Mouse (Mus musculus) liver, postnatal 0 days (tissue): ENCODE results near the gene Fut1. TPM values are rescaled to one million over a fixed set of nuclear protein-coding genes. Genes with fewer than 3 reads are reported as not detected.

ENCODE experiments used
- ATAC-seq: fragments of 200-750 bp; cut with Nextera tagmentation; 2 replicates; pipeline ENCODE4 v1.8.0; 2017; ENCODE audit warnings: mild to moderate bottlenecking, moderate library complexity
- DNase-seq: peaks from one replicate; pipeline ENCODE4 v3.0.0-alpha.2; 2016
- H3K27ac ChIP-seq: fragments of 300-500 bp; sonication (generic); 2 replicates; pipeline ENCODE4 v1.5.1; 2014; ENCODE audit warnings: antibody characterized with exemption, moderate library complexity, mild to moderate bottlenecking, low read depth
- H3K27me3 ChIP-seq: fragments of 300-500 bp; sonication (generic); 2 replicates; pipeline ENCODE4 v1.6.1; 2014; ENCODE audit warnings: low read length, control low read depth, mixed read lengths; ENCODE audit not compliant: insufficient read depth
- H3K36me3 ChIP-seq: fragments of 300-500 bp; sonication (generic); replicated peaks from 2 replicates; pipeline ENCODE4 v1.6.1; 2014; ENCODE audit warnings: mild to moderate bottlenecking, control low read depth, low read length, moderate library complexity, mixed read lengths; ENCODE audit not compliant: insufficient read depth
- H3K4me1 ChIP-seq: fragments of 300-500 bp; sonication (generic); 2 replicates; pipeline ENCODE4 v1.6.1; 2014; ENCODE audit warnings: antibody characterized with exemption, mild to moderate bottlenecking, control low read depth; ENCODE audit not compliant: insufficient read depth
- H3K4me2 ChIP-seq: fragments of 300-500 bp; sonication (generic); 2 replicates; pipeline ENCODE4 v1.6.1; 2014; ENCODE audit warnings: low read depth, mild to moderate bottlenecking, low read length, moderate library complexity, mixed read lengths
- H3K4me3 ChIP-seq: fragments of 300-500 bp; sonication (generic); 2 replicates; pipeline ENCODE4 v1.5.1; 2014; ENCODE audit warnings: low read depth, low read length
- H3K9ac ChIP-seq: fragments of 300-500 bp; sonication (generic); replicated peaks from 2 replicates; pipeline ENCODE4 v1.6.1; 2014; ENCODE audit warnings: mild to moderate bottlenecking, moderate library complexity
- H3K9me3 ChIP-seq: fragments of 300-500 bp; sonication (generic); 2 replicates; pipeline ENCODE4 v1.6.1; 2016; ENCODE audit warnings: mild to moderate bottlenecking, control low read depth, low read length, mixed read lengths
- CTCF ChIP-seq: sonication (generic); IDR thresholded peaks from 2 replicates; pipeline ENCODE4 v1.5.1; 2016; ENCODE audit warnings: antibody characterized with exemption, low read depth
- EP300 ChIP-seq: IDR thresholded peaks from 2 replicates; pipeline ENCODE4 v1.6.1; 2016; ENCODE audit warnings: antibody characterized with exemption, low read depth, mild to moderate bottlenecking
- WGBS: fragments of 180-500 bp; shearing (Covaris S2); extraction: QIAGEN DNeasy Blood & Tissue Kit; methylation state at CpG from one replicate; pipeline ENCODE4 v1.1.7; 2014; ENCODE audit not compliant: insufficient replicate concordance; 5-methylcytosine and 5-hydroxymethylcytosine counted together
- polyA plus RNA-seq: library from polyadenylated mRNA; unstranded; fragments of >200 nt; fragmentation: Nextera tagmentation; extraction: Ambion mirVana; gene quantifications from 2 replicates; pipeline ENCODE4 v1.2.1, GENCODE M21; 2015

Gene Fut1
- polyA plus RNA-seq, 1 experiment from 2014 or later: 0.56 TPM

DNA sequence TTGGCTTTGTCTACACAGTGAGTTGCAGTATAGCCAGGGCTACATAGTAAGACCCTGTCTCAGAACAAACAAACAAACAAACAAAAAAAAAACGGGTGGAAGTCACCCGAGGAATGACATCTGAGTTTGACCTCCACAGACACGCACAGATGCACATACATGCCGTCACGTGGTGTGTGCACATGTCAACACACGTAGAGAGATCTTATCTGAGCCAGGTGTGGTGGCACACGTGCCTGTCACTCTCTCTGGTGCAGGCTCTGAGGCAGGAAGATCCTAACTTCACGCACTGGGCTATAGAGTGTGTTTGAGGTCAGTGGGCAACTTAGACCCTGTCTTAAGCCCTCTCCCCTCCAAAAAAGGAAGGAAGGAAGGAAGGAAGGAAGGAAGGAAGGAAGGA, 43.1 kb upstream of the Fut1 start:
- Histone ChIP-seq H3K9ac (peak overlapping the region; percentile 70), H3K27ac (peak overlapping the region; percentile 81), H3K4me1 (peaks cover 36% of the 10 kb centered on the region), H3K9me3 (no peaks in the 10 kb centered on the region), H3K36me3 (peaks cover 6% of the 10 kb centered on the region), H3K4me3 (peak overlapping the region; percentile 54), H3K27me3 (no peaks in the 10 kb centered on the region), H3K4me2 (peak overlapping the region; percentile 55)
- DNase-seq (peak; percentile 56), ATAC-seq (peak; percentile 43)
- TF ChIP-seq CTCF (no peak), EP300 (no peak)
- 58% methylated on average over 8 of the region's 8 CpGs for WGBS

DNA sequence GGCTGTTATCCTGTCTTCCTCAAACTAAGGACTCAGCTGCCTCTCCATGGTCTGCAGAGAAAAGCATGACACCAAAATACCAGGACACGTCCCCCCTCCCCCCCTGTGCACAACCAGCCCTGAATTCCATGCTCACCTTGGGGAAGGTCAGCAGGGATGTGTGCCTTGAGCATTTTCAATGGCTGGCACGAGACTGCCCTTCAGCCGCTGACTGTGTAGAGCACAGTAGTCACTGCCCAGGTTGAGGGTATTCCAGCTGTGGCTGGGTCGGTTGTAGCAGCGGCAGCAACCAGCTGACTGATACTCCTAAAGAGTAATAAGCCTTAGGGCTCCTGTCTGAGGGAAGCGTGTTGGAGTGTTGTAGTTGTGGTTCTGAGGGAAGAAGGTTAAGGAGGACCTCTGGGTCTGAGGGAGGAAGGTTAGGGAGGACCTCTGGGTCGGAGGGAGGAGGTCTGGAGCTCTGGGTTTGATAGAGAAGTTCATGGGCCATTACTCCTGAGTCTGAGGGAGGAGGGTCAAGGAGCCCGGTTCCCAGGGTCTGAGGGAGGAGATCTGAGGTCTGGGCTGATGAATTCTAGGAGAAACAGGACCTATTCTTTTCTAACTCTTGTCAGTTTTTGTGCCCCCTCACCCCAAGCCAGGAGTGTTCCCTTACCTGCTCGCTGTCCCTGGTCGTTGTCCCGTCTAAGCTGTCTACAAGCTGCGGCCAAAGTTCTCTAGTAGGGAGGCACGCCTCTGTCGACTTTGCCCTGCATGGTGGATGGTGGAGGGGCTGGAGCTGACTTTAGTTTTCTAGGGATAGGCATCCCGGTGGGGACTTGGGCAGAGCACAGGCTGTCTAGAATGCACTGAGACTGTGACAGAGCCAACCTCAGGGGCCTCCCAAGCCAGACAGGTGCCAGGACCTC, 42.4 kb upstream of the Fut1 start:
- Histone ChIP-seq H3K4me2 (peak overlapping the region; percentile 55), H3K9ac (peak overlapping the region; percentile 70), H3K9me3 (no peaks in the 10 kb centered on the region), H3K27me3 (no peaks in the 10 kb centered on the region), H3K4me1 (peaks cover 30% of the 10 kb centered on the region), H3K4me3 (peak overlapping the region; percentile 54), H3K27ac (peak overlapping the region; percentile 81), H3K36me3 (peaks cover 6% of the 10 kb centered on the region)
- ATAC-seq: peak; percentile 75
- peak; percentile 67 for DNase-seq
- peak; percentile 54; the same call in 1 of the 2 replicates for TF ChIP-seq EP300
- TF ChIP-seq CTCF: no peak
- WGBS: 61% methylated on average over 15 of the region's 15 CpGs

- WGBS: 85% methylated on average over 6 of the region's 6 CpGs
- ATAC-seq: no peak
- DNase-seq: peak; percentile 8
Measured at GRCm38 (mm10) chr7:45585923-45586322, 31.2 kb upstream of the Fut1 start.

DNA sequence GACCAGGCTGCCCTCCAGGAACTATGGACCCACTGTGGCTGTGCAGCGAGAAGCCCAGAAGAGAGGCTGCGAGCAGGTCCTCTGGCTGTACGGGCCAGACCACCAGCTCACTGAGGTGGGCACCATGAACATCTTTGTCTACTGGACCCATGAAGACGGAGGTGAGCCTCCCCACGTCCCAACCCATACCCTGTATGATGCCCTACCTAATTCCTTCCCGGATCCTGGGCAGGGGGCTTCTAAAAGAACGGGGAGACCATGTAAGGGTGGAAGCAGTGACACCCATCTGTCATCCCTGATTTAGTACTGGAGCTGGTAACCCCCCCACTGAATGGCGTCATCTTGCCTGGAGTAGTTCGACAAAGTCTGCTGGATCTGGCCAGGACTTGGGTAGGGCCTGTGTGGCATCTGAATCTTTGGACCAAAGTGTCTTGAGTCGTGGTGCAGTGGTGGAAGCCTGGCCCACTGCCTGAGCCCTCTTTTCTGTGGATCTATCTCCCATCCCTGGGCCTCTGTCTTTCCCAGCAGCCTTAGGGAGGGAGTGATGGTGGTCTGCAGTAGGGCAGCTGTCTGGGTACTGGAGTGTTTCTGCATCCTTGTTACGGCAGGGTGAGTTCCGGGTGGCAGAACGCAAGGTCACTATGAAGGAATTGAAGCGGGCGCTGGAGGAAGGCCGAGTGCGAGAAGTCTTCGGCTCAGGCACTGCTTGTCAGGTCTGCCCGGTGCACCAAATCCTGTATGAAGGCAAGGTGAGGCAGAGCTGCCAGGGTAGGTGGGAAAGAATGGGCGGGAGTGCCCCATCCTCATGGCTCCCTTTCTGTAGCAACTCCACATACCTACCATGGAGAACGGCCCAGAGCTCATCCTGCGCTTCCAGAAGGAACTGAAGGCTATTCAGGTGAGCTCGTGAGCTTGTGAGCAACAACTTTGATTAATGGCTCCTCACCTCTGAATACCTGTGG, 29.2 kb upstream of the Fut1 start:
- WGBS: 90% methylated on average over 23 of the region's 23 CpGs
- ATAC-seq (no peak), DNase-seq (peak; percentile 9)

More at GRCm38 (mm10) chr7:45585923-45586322, 31.2 kb upstream of the Fut1 start:
- Histone ChIP-seq H3K4me1 (0 out of 2 replicates have a peak, but pooled peaks cover 6% of the 10 kb centered on the region), H3K4me2 (no peak overlapping the region), H3K9me3 (no peaks in the 10 kb centered on the region), H3K27me3 (no peaks in the 10 kb centered on the region), H3K36me3 (peaks cover 32% of the 10 kb centered on the region), H3K9ac (no peak overlapping the region), H3K27ac (no peak overlapping the region), H3K4me3 (no peak overlapping the region)
- TF ChIP-seq EP300: no peak
- TF ChIP-seq CTCF: no peak

GRCm38 (mm10) chr7:45589173-45589572, 27.9 kb upstream of the Fut1 start:
- Histone ChIP-seq H3K36me3 (peaks cover 27% of the 10 kb centered on the region), H3K9ac (no peak overlapping the region), H3K4me1 (0 out of 2 replicates have a peak, but pooled peaks cover 6% of the 10 kb centered on the region), H3K4me2 (peak overlapping the region; percentile 53), H3K27ac (no peak overlapping the region), H3K27me3 (no peaks in the 10 kb centered on the region), H3K4me3 (peak overlapping the region; percentile 15), H3K9me3 (no peaks in the 10 kb centered on the region)
- DNase-seq (peak; percentile 91), ATAC-seq (peak; percentile 97)
- 9% methylated on average over 19 of the region's 19 CpGs for WGBS
- no peak for TF ChIP-seq EP300
- peak; percentile 97 for TF ChIP-seq CTCF

More for the DNA sequence above, 29.2 kb upstream of the Fut1 start:
- no peak overlapping the region for H3K4me3 ChIP-seq
- no peaks in the 10 kb centered on the region for H3K27me3 ChIP-seq
- H3K27ac ChIP-seq: no peak overlapping the region
- TF ChIP-seq EP300 (no peak), CTCF (no peak)
- peaks cover 28% of the 10 kb centered on the region for H3K36me3 ChIP-seq
- 0 out of 2 replicates have a peak, but pooled peaks cover 6% of the 10 kb centered on the region for H3K4me1 ChIP-seq
- no peaks in the 10 kb centered on the region for H3K9me3 ChIP-seq
- H3K4me2 ChIP-seq: no peak overlapping the region
- H3K9ac ChIP-seq: no peak overlapping the region
